Mouse (Mus musculus) heart, adult 8-10 months (tissue): ENCODE measurements around the gene Prpf18. TPM values are rescaled to one million over a fixed set of nuclear protein-coding genes. Genes with fewer than 3 reads are reported as not detected.
"Not testable (repeated sequence)": the region's sequence is repeated elsewhere in the genome, so short reads cannot be mapped to it uniquely, and the experiment has no call there.

Experiments
- DNase-seq: peaks from one replicate; pipeline ENCODE4 v3.0.0; 2022; ENCODE audit warnings: low spot score
- total RNA-seq, 4 experiments: library from RNA; stranded (reverse); gene quantifications; 2 replicates each; pipeline ENCODE4 v1.2.4; 2022

Gene Prpf18
- 10 to 100 TPM; 34.0 to 37.1 (median 35.2) TPM for total RNA-seq

- peak; percentile 89 for DNase-seq
These were observed at the start of gene Prpf18 for GRCm38 (mm10) chr2:4651500-4652285. Gene Prpf18, minus strand, starts transcription at chr2:4652113.

- no peak for DNase-seq
These were observed 28.0 kb upstream of the Prpf18 start for GRCm38 (mm10) chr2:4679886-4680285.

DNA sequence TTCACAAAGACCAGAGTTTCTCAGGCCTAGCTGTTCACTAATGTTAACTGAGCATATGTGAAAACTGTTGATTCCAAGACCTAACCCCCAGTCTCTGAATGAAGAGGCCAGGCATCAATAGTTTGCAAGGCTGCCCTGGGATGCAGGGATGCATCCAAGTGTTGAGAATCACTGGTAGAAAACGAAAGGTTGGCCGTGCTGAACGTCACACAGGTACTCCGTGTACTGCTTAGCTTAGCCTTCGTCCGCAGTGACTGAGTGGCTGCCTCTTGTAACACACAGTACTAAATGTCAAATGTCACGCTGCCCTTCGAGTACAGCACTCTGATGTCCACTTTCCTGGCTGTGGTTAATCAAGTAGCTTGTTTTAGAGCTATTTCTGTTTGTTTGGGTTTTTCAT lies 19.7 kb upstream of the Prpf18 start:
- no peak for DNase-seq

DNA sequence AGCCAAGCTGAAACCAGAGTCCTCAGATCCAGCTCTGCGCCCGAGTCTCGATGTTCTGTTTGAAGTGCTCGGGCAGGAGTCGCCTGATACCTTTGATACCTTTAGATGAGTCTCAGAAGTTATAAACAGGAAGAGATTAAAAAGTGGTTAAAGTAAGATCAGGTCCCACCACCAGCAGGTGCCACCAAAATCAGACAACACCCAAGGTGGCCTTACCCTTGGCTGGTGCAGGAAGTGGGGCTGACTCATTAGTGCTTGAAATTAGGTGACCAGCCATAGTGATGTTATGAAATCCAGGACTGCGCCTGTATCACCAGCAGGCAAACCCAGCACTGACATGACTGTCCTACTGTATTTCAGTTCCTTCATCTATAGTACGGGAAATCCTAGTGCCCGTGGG lies 17.8 kb upstream of the Prpf18 start:
- DNase-seq: no peak

DNA sequence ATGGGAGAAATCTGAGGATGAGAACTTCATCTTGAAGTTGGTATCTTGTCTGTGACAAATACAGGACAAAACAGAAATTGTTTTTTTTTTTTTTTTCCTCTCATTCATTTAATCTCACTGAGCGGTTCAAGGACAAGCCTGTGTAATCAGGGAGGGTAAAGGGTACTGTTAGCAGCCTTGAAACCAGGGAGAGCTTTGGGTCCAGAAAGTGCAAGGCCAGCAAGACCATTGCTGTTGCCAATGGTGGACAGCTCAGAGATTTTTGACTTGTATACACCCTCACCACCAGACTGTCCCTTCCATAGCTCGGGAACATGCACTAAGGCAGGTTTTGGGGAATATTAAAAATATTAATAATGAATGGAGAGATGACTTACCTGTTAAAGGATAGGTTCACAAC lies 16.7 kb upstream of the Prpf18 start:
- no peak for DNase-seq

DNA sequence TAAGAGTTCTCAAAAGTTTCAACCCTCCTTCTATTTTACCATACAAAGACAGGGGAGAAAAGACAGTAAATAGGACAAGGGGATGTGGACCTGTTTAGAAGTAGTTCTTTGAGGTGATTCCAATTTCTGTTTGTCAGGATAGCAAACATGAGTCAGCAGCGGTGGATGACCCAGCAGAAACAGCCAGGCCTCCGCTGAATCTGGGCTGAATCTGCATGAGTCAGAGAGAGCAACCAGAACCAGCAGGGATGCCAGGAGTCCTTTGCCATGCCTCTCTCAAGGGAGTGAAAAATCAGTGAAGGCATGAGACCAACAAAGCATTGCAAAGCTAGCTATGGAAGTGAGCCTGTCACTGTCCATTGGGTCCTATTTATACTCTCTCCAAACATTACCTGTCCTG lies 8.8 kb upstream of the Prpf18 start:
- DNase-seq: no peak

DNA sequence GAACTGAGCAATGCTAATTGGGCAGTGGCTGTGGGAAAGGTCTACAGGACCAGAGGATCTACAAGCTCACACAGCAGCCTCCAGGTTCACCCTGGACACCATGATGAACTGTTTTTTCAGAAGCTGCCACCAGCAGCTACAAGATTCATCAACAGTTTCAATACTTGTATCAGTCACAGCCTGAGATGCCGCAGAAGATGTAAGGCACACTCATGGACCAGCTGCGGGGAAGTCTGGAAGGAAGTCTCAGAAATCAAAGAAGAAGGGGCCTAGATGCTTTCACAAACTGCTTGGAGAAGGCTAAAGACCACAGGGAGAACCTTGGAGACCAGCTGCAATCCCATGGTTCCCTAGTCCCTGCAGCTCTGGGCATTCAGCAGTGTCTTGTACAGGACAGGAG lies 2.3 kb downstream of the Prpf18 start:
- no peak for DNase-seq

GRCm38 (mm10) chr2:4648094-4648493 lies 3.8 kb downstream of the Prpf18 start:
- no peak for DNase-seq

- no peak for DNase-seq
These were observed 6.8 kb downstream of the Prpf18 start for GRCm38 (mm10) chr2:4645066-4645465.

DNA sequence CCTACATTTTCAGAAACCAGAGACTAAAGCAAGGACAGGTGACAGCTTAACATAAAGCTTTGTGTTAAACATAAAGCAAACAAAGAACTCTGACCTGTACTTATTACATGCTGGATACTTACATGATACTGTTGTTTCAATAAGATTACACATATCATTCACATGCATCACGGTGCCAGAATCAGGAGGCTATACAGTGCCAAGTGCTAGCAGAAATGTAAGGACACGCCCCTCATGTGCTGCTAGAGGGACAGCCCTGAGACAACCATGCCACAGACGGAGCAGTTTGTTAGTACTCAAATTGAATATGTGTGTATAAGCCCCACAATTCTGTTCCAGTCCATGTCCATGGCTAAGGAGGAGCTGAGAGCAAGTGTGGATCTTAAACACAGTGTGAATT lies 13.7 kb downstream of the Prpf18 start:
- no peak for DNase-seq

DNA sequence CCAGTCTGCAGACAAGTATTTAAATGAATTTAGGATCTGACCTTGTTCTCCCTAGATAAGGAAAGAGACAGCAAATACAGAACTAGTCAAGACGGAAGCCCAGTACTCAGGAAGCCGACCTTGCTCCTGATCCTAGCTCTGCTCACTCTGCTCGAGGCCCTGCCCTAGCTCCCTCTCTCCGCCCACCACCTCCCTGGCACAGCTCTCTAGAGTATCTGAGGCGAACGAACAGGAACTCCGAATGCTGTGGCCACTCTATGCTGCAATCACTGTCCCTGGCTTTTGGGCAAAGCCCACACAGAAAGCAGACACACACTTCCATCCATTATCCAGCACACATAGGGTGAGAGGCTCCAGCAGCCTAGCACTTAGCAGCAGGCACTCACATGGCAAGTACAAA lies 15.3 kb downstream of the Prpf18 start:
- DNase-seq: no peak

- no peak for DNase-seq
These were observed 16.1 kb downstream of the Prpf18 start for GRCm38 (mm10) chr2:4635804-4636203.

- no peak for DNase-seq
These were observed 21.6 kb downstream of the Prpf18 start for GRCm38 (mm10) chr2:4630197-4630835.

DNA sequence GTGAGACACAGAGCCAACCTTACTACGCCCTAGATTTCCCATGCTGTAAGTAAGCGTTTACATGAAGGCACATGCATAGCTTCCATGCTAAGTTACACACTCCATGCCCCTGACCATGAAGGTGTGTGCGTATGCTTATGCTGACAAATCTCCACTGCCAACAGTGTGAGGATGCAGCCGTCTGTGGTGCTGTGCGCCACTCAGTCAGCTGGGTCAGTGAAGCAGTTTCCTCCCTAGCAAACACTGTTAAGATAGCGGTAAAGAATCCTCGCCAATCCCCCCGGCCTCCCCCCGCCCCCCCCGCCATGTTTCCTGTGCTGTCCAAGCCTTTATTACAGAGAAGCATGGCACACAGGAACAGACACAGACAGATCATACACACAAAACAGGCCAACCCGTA lies 22.4 kb downstream of the Prpf18 start:
- DNase-seq: no peak

DNA sequence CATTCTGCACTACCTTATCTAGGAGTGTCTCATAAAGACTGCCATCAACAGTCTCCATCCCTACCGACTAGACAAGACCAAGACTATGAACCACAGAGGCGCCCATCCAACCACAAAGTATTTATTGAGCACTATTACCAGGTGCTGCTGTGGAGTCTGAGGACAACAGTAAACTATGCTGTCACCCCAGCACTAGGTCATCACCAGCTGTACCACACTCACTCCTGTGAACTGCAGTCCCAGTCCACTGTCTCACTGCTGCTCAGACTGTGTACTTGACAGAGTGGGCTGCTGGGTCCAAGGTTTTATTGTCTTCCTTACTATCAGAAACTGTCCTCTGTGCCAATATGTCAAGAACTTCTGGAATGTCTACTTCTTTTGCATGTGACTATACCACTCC lies 23.0 kb downstream of the Prpf18 start:
- DNase-seq: no peak

GRCm38 (mm10) chr2:4626911-4627310 lies 25.0 kb downstream of the Prpf18 start:
- DNase-seq: no peak

DNA sequence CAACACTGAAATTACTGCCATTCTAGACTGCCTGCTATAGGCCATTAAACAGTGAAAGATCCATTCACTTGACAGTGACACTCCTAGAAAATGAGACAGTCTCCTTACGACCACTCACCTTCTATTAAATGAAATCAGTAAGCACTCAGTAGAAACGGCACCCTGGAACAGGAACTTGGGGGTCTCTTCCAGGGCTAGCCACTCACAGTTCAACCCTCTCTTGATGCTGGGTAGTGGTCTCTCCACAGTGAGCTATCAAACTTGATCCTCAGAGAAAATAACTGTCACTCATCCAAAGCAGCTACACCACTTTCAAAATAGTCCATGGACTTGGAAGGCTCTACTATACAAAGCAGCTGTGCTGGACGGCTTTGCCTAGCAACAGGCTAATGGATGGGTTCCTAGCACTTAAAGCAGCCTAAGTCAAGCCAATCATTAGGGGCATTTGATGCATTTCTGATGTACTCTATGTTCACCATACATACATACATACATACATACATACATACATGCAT lies 30.4 kb downstream of the Prpf18 start:
- peak; percentile 50 for DNase-seq

- DNase-seq: peak; percentile 71
These were observed 31.1 kb downstream of the Prpf18 start for GRCm38 (mm10) chr2:4620640-4621401.

GRCm38 (mm10) chr2:4619893-4620593 lies 31.9 kb downstream of the Prpf18 start:
- DNase-seq: no peak

DNA sequence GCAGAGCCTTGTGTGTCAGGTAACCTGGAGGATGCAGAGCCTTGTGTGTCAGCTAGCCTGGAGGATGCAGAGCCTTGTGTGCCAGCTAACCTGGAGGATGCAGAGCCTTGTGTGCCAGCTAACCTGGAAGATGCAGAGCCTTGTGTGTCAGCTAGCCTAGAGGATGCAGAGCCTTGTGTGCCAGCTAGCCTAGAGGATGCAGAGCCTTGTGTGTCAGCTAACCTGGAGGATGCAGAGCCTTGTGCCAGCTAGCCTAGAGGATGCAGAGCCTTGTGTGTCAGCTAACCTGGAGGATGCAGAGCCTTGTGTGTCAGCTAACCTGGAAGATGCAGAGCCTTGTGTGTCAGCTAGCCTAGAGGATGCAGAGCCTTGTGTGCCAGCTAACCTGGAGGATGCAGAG lies 32.8 kb downstream of the Prpf18 start:
- DNase-seq: not testable (repeated sequence)

GRCm38 (mm10) chr2:4616995-4617394 lies 34.9 kb downstream of the Prpf18 start:
- no peak for DNase-seq
